Mouse (Mus musculus) erythroblast, embryonic 14.5 days (primary cell): Measurements from ENCODE around the gene Whrn. TPM values are rescaled to one million over a fixed set of nuclear protein-coding genes. Genes with fewer than 3 reads are reported as not detected.

Experiments
- H3K27me3 ChIP-seq: 2 replicates; pipeline ENCODE4 v1.6.1; 2012; ENCODE audit warnings: inconsistent platforms; ENCODE audit not compliant: control insufficient read depth
- H3K36me3 ChIP-seq: 2 replicates; pipeline ENCODE4 v1.6.1; 2012; ENCODE audit warnings: mild to moderate bottlenecking, inconsistent platforms; ENCODE audit not compliant: control insufficient read depth
- H3K4me1 ChIP-seq: 2 replicates; pipeline ENCODE4 v1.6.1; 2012; ENCODE audit warnings: inconsistent platforms; ENCODE audit not compliant: control insufficient read depth
- H3K4me3 ChIP-seq: replicated peaks from 2 replicates; pipeline ENCODE3; 2012; ENCODE audit warnings: moderate library complexity, mild to moderate bottlenecking, inconsistent platforms
- H3K9me3 ChIP-seq: 2 replicates; pipeline ENCODE4 v1.6.1; 2012; ENCODE audit warnings: low read length, inconsistent platforms, mixed read lengths; ENCODE audit not compliant: control insufficient read depth
- GATA1 ChIP-seq: IDR thresholded peaks from 2 replicates; pipeline ENCODE4 v1.6.1; 2012; ENCODE audit warnings: low read length, inconsistent platforms, mixed read lengths
- TAL1 ChIP-seq: IDR thresholded peaks from 3 replicates; pipeline ENCODE4 v1.6.1; 2012; ENCODE audit warnings: low read length, inconsistent platforms, mixed read lengths
- polyA plus RNA-seq: library from polyadenylated mRNA; stranded (reverse); fragments of >175 nt; gene quantifications from 2 replicates; pipeline ENCODE4 v1.2.3, GENCODE M21; 2012

Whrn gene
- polyA plus RNA-seq, 1 experiment, result 0.04 TPM

DNA sequence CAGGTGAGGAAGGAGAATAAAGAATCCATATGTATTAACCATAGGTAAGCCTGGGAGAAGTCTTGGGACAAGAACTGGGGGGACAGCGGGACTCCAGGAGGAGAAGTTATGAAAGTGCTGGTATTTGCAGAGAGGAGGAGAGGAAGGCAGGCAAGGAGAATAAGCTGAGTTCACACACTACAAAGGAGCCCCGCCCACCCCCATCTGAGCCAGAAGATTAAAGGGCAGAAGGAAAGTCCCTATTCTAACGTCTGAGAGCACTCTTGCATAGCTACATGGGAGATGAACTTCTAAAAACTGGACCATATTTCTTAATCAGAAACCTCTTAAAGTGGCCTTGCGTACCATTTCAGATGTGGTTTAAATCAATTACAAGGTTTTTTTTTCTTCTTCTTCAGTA, 9.3 kb downstream of the Whrn start:
- Histone ChIP-seq H3K4me1 (no peaks in the 10 kb centered on the region), H3K27me3 (no peaks in the 10 kb centered on the region), H3K9me3 (no peaks in the 10 kb centered on the region), H3K36me3 (no peaks in the 10 kb centered on the region), H3K4me3 (no peak overlapping the region)
- TF ChIP-seq TAL1 (no peak), GATA1 (no peak)

DNA sequence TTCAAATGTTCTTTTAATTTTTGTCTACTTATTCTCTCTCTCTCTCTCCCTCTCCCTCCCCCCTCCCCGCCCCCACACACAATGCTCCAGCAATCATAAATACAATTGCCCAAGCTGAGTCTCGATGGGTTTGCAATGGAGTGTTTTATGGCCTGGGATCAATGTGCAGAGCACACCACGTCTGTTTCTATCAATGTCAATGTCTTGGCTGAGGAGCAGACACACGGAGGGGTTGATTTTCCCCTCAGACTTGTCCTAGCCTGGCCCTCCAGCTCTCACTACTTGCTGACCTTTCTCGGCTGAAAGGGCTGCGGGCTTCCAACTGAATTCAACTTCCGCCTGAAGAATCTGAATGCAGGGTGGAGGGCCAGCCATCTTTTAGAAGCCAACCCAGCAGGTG, 12.1 kb downstream of the Whrn start:
- H3K27me3 ChIP-seq, result no peaks in the 10 kb centered on the region; the same call in 1 of the 2 replicates
- H3K4me3 ChIP-seq, result no peak overlapping the region
- no peak for TF ChIP-seq GATA1
- no peak for TF ChIP-seq TAL1
- H3K9me3 ChIP-seq, result no peaks in the 10 kb centered on the region
- H3K36me3 ChIP-seq, result no peaks in the 10 kb centered on the region
- no peaks in the 10 kb centered on the region for H3K4me1 ChIP-seq

DNA sequence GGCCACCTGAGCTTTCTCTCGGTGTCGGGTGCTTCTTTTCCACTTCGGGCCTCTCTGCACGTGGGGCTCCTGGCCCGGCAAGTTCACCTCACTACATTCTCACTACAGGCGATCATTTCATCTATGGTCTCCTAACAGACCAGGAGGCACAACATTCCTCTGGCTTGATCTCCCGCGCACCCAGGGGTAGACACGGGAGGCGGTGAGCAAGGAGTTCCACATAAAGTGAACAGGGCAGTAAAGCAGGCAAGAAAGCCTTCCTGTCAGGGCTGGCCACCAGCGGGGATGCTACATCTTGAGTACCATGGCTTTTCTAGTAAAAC, 15.0 kb downstream of the Whrn start:
- Histone ChIP-seq H3K4me1 (no peaks in the 10 kb centered on the region), H3K4me3 (no peak overlapping the region), H3K9me3 (no peaks in the 10 kb centered on the region), H3K36me3 (no peaks in the 10 kb centered on the region), H3K27me3 (no peaks in the 10 kb centered on the region; the same call in 1 of the 2 replicates)
- TF ChIP-seq GATA1 (no peak), TAL1 (no peak)

DNA sequence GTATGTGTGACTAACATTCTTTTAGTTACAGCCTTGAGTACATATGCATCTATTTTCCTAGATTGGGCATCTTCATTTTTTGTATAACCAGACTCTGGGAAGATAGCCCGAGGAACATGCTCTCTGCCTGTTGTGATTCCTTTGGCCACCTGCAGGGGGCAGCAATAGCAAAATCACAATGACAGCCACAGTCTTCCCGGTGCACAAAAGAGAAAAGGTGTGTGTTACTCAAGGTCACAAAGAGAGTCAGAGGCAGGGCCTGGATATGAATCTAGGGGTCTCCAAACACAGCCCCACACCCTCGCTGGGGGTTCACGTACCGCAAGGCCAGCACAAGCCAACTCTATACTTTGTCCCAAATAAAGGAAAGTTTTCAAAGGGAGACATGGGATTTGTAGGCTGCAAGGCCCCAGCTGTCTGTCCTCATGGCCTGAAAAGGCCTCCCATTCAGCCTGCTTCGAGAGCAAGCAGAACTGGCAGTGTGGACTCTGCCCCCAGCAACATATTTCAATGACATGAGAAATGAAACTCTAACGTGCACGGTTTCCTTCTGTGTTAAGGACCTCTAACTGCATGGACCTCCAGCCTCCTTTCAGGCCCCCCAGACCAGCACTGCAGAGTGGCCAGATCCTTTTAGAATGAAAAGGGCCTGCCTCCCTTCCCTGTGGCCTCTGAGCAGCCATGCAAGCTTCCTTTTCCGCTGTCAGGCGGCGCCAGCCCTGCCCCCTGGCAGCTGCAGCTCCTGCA, 15.5 kb downstream of the Whrn start:
- TF ChIP-seq TAL1 (no peak), GATA1 (no peak)
- Histone ChIP-seq H3K4me1 (no peaks in the 10 kb centered on the region), H3K36me3 (no peaks in the 10 kb centered on the region), H3K27me3 (no peaks in the 10 kb centered on the region; the same call in 1 of the 2 replicates), H3K4me3 (no peak overlapping the region), H3K9me3 (no peaks in the 10 kb centered on the region)

DNA sequence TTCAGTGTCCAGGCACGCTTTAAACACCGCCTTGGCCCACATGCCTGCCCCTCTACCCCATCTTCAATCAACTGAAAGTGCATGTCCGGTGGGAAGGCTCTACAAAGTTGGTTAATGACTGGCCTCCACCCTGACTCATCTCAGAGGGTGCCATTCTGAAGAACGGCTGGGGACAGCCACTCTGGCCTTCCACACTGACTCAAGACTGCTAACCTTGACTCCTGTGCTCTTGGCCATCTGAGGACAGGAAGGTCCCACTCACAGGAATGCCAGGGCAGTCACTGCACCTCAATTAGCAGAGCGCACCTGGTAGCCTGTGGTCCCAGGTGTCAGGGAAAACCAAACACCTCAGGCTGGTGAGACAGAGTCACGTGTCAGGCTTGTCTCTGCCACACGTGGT, 17.8 kb downstream of the Whrn start:
- H3K4me1 ChIP-seq, result no peaks in the 10 kb centered on the region
- no peak for TF ChIP-seq GATA1
- no peak for TF ChIP-seq TAL1
- H3K9me3 ChIP-seq, result no peaks in the 10 kb centered on the region
- H3K4me3 ChIP-seq, result no peak overlapping the region
- no peaks in the 10 kb centered on the region for H3K36me3 ChIP-seq
- no peaks in the 10 kb centered on the region; the same call in 1 of the 2 replicates for H3K27me3 ChIP-seq

DNA sequence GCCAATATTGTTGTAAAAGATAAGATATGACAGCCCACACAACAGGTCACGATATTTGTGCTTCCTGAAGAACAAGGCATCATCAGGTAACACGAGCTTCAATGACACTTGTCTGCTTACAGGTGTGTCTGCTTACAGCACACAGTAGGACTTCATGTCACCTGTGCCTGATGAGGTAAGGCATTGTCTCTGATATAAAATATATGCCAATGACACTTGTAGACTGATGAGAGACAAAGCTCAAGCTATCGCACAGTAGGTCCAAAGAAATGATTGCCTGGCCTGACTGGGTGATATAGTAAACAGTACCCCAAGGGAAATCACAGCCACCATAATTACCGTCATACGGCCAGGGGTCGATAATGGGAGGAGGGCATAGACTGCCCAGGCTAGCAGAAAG, 18.9 kb downstream of the Whrn start:
- H3K9me3 ChIP-seq, result no peaks in the 10 kb centered on the region
- TF ChIP-seq GATA1 (no peak), TAL1 (no peak)

DNA sequence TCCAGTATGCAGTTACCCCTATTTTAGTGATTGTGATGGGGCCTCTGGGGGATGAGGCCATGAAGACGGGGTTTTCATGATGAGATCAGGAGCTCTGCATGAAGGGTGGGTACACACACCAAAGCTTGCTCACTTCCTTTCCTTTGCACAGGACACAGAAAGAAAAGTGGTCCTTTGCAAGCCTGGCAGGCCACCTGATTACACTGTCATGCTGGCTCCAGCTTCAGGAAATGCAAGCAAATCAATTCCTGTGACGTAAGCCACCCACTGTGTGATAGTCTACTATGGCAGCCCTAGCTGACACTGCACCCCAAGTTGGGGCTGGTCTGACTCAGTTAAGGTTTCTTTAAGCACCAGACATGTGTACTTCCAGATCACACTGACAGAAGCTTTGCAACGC, 20.6 kb downstream of the Whrn start:
- TF ChIP-seq TAL1 (no peak), GATA1 (no peak)
- Histone ChIP-seq H3K4me3 (no peak overlapping the region), H3K27me3 (no peaks in the 10 kb centered on the region), H3K4me1 (no peaks in the 10 kb centered on the region), H3K9me3 (no peaks in the 10 kb centered on the region), H3K36me3 (no peaks in the 10 kb centered on the region)

More for the DNA sequence above, 18.9 kb downstream of the Whrn start:
- no peak overlapping the region for H3K4me3 ChIP-seq
- no peaks in the 10 kb centered on the region for H3K36me3 ChIP-seq
- no peaks in the 10 kb centered on the region; the same call in 1 of the 2 replicates for H3K27me3 ChIP-seq
- no peaks in the 10 kb centered on the region for H3K4me1 ChIP-seq

DNA sequence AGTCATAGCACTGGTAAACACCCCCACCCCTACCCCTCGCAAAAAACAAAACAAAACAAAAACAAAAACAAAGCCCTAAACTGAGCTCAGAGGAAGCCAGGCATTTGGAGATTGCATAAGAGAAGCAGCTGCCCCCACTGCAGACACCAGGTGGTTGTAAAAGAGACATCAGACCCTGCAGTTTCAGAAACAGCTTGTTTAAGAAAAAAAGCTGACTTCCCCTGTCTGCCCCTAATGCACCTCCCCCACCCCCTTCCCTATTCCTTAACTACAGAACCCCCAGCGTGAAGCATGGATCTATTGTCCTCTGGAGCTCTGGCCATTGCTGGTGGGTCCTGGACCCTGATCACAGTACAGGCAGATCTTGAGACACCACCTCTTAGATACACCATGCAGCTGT, 21.4 kb downstream of the Whrn start:
- Histone ChIP-seq H3K27me3 (no peaks in the 10 kb centered on the region), H3K4me3 (no peak overlapping the region), H3K9me3 (no peaks in the 10 kb centered on the region), H3K4me1 (no peaks in the 10 kb centered on the region), H3K36me3 (no peaks in the 10 kb centered on the region)
- TF ChIP-seq GATA1 (no peak), TAL1 (no peak)

DNA sequence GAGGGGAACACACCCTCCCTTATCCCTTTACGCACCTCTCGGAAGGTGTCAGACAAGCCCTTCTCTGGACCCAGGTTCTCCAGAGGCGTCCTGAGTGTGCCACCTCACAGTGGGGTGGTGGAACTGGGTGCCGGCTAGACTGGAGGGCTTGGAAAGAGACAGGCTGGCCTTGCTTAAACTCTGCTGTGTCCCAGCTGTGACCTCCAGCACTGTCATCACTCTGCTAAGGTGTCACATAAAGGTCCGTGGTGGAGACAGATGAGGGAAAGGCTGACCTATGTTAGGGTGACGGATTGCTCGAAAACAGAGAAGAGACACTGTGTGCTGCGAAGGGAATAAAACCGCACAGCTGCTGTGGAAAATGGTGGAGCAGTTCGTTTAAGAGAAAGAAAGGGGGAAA, 28.5 kb downstream of the Whrn start:
- no peaks in the 10 kb centered on the region for H3K27me3 ChIP-seq
- H3K4me1 ChIP-seq, result no peaks in the 10 kb centered on the region
- TF ChIP-seq GATA1, result no peak
- H3K9me3 ChIP-seq, result no peaks in the 10 kb centered on the region
- H3K36me3 ChIP-seq, result no peaks in the 10 kb centered on the region
- no peak overlapping the region for H3K4me3 ChIP-seq

DNA sequence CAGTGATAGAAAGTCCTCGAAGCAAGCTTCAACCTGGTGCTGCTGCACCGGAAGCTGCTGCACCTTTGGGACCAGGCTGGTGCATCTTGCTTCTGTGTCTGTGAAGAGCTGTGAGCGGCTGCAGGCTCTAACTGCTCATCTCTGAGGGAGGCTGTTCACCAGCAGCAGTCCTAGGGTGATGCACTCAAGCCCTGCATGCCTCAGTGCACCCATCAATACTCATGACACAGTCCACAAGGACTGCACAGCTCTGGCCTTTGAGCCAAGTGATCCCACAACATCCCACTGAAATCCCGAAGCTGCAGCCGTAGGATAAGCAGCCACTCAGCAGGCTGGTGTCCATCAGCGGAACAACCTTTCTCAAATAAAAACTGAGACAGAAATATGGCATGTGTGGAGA, 29.6 kb downstream of the Whrn start:
- no peaks in the 10 kb centered on the region for H3K9me3 ChIP-seq
- no peaks in the 10 kb centered on the region for H3K36me3 ChIP-seq
- H3K4me1 ChIP-seq, result no peaks in the 10 kb centered on the region
- TF ChIP-seq TAL1 (no peak), GATA1 (no peak)
- H3K27me3 ChIP-seq, result no peaks in the 10 kb centered on the region
- no peak overlapping the region for H3K4me3 ChIP-seq
